Mouse (Mus musculus): ENCODE results near the gene Zc3h15. TPM values are rescaled to one million over a fixed set of nuclear protein-coding genes. Genes with fewer than 3 reads are reported as not detected.

Zc3h15 gene
- polyA plus RNA-seq, 1 experiment from 2014 or later: 84.2 TPM

GRCm38 (mm10) chr2:83683731-83684519 is 39.7 kb downstream of the Zc3h15 start:
- no peaks in the 10 kb centered on the region for H3K27me3 ChIP-seq (ENCODE audit: control insufficient read depth, insufficient read depth, low read length)
- no peak for ATAC-seq (ENCODE audit: insufficient number of reproducible peaks, insufficient read depth, low FRiP score, low read depth)
- no peak overlapping the region for H3K4me2 ChIP-seq (ENCODE audit: low read length)
- 75% methylated on average over 9 of the region's 9 CpGs for WGBS
- H3K27ac ChIP-seq (replicated peaks in 1 of 2; ENCODE audit: control insufficient read depth in 1 of 2, insufficient read depth in 1 of 2, low read depth in 2 of 2, low read length in 2 of 2): no peak overlapping the region
- H3K4me1 ChIP-seq (ENCODE audit: control insufficient read depth in 2 of 2, insufficient read depth in 2 of 2, low read length in 2 of 2): no peaks in the 10 kb centered on the region
- H3K9ac ChIP-seq (ENCODE audit: low read length): no peak overlapping the region
- H3K4me3 ChIP-seq (ENCODE audit: control insufficient read depth in 1 of 2, insufficient read depth in 1 of 2, low read depth in 1 of 2, low read length in 2 of 2): no peak overlapping the region
- 0 out of 2 replicates have a peak, but pooled peaks cover 6% of the 10 kb centered on the region for H3K9me3 ChIP-seq (ENCODE audit: control insufficient read depth, low read length)
- H3K36me3 ChIP-seq (ENCODE audit: control insufficient read depth, insufficient read depth, low read length): no peaks in the 10 kb centered on the region

DNA sequence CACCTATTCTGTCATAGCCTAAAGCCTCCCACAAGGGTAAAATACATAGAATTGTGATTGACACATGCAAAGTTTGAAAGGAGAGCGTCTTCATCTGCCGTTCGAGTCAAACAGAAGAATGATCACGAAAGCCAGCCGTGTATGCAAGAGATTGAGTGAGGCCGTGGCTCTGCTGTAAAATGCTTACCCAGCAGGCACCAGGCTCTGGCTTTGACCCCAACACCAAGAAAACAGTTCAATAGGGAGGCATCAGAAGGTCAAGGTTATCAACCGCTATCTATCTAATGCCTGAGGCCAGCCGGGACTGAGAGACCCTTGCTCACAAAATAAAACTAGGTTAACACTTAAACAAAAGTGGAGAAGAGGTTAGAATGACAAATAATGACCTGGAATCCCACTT is 40.5 kb downstream of the Zc3h15 start:
- no peaks in the 10 kb centered on the region for H3K36me3 ChIP-seq (ENCODE audit: control insufficient read depth, insufficient read depth, low read length)
- H3K4me3 ChIP-seq (ENCODE audit: control insufficient read depth in 1 of 2, insufficient read depth in 1 of 2, low read depth in 1 of 2, low read length in 2 of 2): no peak overlapping the region
- H3K9ac ChIP-seq (ENCODE audit: low read length): no peak overlapping the region
- no peaks in the 10 kb centered on the region for H3K27me3 ChIP-seq (ENCODE audit: control insufficient read depth, insufficient read depth, low read length)
- 0 out of 2 replicates have a peak, but pooled peaks cover 8% of the 10 kb centered on the region for H3K9me3 ChIP-seq (ENCODE audit: control insufficient read depth, low read length)
- H3K4me2 ChIP-seq (ENCODE audit: low read length): no peak overlapping the region
- 76% methylated on average over 8 of the region's 8 CpGs for WGBS
- no peaks in the 10 kb centered on the region for H3K4me1 ChIP-seq (ENCODE audit: control insufficient read depth in 2 of 2, insufficient read depth in 2 of 2, low read length in 2 of 2)
- ATAC-seq (ENCODE audit: insufficient number of reproducible peaks, insufficient read depth, low FRiP score, low read depth): no peak
- no peak overlapping the region for H3K27ac ChIP-seq (replicated peaks in 1 of 2; ENCODE audit: control insufficient read depth in 1 of 2, insufficient read depth in 1 of 2, low read depth in 2 of 2, low read length in 2 of 2)

DNA sequence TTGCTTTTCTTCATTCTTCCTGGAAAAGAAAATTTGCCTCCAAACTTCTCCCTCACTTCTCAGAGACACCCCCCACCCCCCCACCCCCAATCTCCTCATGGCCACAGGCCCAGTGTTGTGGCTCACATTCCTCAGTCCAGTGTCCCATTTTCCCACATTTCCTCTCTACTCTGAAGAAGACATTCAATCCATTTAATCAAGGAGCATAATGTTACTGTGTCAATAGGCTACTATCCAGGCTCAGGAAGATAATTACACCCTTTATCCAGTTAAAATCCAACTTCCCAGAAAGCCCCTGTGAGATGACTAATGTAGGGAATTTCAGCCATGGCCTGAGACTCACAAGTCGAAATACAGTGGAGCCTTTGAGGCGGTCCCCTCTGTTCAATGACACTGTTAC is 46.1 kb downstream of the Zc3h15 start:
- no peak overlapping the region for H3K9ac ChIP-seq (ENCODE audit: low read length)
- H3K36me3 ChIP-seq (ENCODE audit: control insufficient read depth, insufficient read depth, low read length): no peaks in the 10 kb centered on the region
- 55% methylated on average over 2 of the region's 2 CpGs for WGBS
- H3K4me3 ChIP-seq (ENCODE audit: control insufficient read depth in 1 of 2, insufficient read depth in 1 of 2, low read depth in 1 of 2, low read length in 2 of 2): no peak overlapping the region
- H3K27ac ChIP-seq (replicated peaks in 1 of 2; ENCODE audit: control insufficient read depth in 1 of 2, insufficient read depth in 1 of 2, low read depth in 2 of 2, low read length in 2 of 2): no peak overlapping the region
- no peak overlapping the region for H3K4me2 ChIP-seq (ENCODE audit: low read length)
- no peaks in the 10 kb centered on the region for H3K27me3 ChIP-seq (ENCODE audit: control insufficient read depth, insufficient read depth, low read length)
- no peak for ATAC-seq (ENCODE audit: insufficient number of reproducible peaks, insufficient read depth, low FRiP score, low read depth)
- 0 out of 2 replicates have a peak, but pooled peaks cover 8% of the 10 kb centered on the region for H3K9me3 ChIP-seq (ENCODE audit: control insufficient read depth, low read length)
- H3K4me1 ChIP-seq (ENCODE audit: control insufficient read depth in 2 of 2, insufficient read depth in 2 of 2, low read length in 2 of 2): 0 out of 4 replicates have a peak, but pooled peaks cover 0 to 2% of the 10 kb centered on the region in 2 experiments

DNA sequence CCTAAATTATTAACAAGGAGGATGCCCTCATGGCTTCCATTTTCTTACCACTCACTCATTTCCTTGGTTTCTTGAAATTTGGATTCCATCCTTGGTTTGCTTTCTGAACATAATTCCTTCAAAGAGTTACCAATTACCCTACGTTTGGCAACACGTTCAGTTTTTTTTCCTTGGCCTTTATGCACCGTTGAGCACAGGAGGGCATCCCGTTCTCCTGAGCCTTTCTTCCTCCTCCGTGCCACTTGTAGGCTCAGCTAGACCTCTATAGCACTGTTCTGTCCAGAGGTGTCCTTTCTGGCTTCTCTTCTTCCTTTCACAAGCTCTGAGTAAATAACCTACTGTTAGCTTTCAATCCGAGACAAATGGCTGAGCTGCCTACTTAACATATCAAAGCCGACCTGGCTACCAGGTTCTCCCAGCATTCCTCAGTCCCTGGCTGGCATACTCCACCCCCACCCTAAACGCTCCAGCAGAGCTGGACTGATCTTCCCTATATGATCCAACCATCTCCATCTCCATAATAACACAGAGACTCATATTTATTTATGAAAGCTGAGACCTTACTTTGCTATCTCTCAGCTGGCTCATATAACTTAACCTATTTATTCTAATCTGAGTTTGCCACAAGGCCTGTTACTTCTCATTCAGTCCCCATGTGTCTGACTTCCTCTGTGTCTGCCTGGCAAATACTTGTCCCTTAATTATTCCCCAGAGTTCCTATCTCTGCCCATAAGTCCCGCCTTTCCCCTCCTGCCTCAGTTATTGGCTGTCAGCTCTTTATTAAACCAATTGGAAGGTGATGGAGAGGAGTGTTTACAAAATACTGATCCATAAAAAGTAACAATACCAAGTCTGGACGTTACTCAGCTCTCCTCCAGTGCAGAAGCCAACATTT is 48.7 kb downstream of the Zc3h15 start:
- 43% methylated on average over 10 of the region's 10 CpGs for WGBS
- H3K4me3 ChIP-seq (ENCODE audit: control insufficient read depth in 1 of 2, insufficient read depth in 1 of 2, low read depth in 1 of 2, low read length in 2 of 2): no peak overlapping the region
- no peaks in the 10 kb centered on the region for H3K36me3 ChIP-seq (ENCODE audit: control insufficient read depth, insufficient read depth, low read length)
- no peak for ATAC-seq (ENCODE audit: insufficient number of reproducible peaks, insufficient read depth, low FRiP score, low read depth)
- H3K27me3 ChIP-seq (ENCODE audit: control insufficient read depth, insufficient read depth, low read length): no peaks in the 10 kb centered on the region
- H3K4me2 ChIP-seq (ENCODE audit: low read length): no peak overlapping the region
- H3K9ac ChIP-seq (ENCODE audit: low read length): no peak overlapping the region
- H3K9me3 ChIP-seq (ENCODE audit: control insufficient read depth, low read length): 0 out of 2 replicates have a peak, but pooled peaks cover 8% of the 10 kb centered on the region
- H3K27ac ChIP-seq (replicated peaks in 1 of 2; ENCODE audit: control insufficient read depth in 1 of 2, insufficient read depth in 1 of 2, low read depth in 2 of 2, low read length in 2 of 2): no peak overlapping the region
- peaks cover 3 to 4% of the 10 kb centered on the region in 2 experiments; a peak in 1 of 4 replicates for H3K4me1 ChIP-seq (ENCODE audit: control insufficient read depth in 2 of 2, insufficient read depth in 2 of 2, low read length in 2 of 2)

DNA sequence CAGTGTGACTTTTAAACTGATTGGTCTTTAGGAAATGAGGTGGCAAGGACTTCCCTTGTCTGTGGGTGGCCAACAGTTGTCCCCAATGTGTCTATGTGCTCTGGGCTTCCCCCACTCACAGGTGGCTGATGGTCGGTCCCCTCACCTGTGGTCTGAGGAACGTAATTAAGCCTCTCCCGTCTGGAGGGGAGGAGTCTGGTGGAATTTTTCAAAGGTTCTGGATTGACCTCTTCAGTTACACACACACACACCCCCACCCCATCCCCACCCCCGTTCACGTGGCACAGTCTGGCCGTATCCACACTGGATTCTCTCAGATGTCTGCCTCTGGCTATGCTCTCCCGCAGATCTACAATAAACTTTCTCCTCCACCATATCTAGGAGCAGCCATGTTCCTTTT is 49.8 kb downstream of the Zc3h15 start:
- WGBS: 83% methylated on average over 7 of the region's 7 CpGs
- H3K4me3 ChIP-seq (ENCODE audit: control insufficient read depth in 1 of 2, insufficient read depth in 1 of 2, low read depth in 1 of 2, low read length in 2 of 2): no peak overlapping the region
- no peak overlapping the region for H3K4me2 ChIP-seq (ENCODE audit: low read length)
- ATAC-seq (ENCODE audit: insufficient number of reproducible peaks, insufficient read depth, low FRiP score, low read depth): no peak
- peaks cover 3 to 4% of the 10 kb centered on the region in 2 experiments; a peak in 1 of 4 replicates for H3K4me1 ChIP-seq (ENCODE audit: control insufficient read depth in 2 of 2, insufficient read depth in 2 of 2, low read length in 2 of 2)
- H3K36me3 ChIP-seq (ENCODE audit: control insufficient read depth, insufficient read depth, low read length): no peaks in the 10 kb centered on the region
- no peaks in the 10 kb centered on the region for H3K27me3 ChIP-seq (ENCODE audit: control insufficient read depth, insufficient read depth, low read length)
- H3K9me3 ChIP-seq (ENCODE audit: control insufficient read depth, low read length): 0 out of 2 replicates have a peak, but pooled peaks cover under 1% of the 10 kb centered on the region
- H3K27ac ChIP-seq (replicated peaks in 1 of 2; ENCODE audit: control insufficient read depth in 1 of 2, insufficient read depth in 1 of 2, low read depth in 2 of 2, low read length in 2 of 2): no peak overlapping the region
- no peak overlapping the region for H3K9ac ChIP-seq (ENCODE audit: low read length)

- 55% methylated on average over 11 of the region's 11 CpGs for WGBS
These were observed 51.4 kb downstream of the Zc3h15 start for GRCm38 (mm10) chr2:83695345-83696247.

DNA sequence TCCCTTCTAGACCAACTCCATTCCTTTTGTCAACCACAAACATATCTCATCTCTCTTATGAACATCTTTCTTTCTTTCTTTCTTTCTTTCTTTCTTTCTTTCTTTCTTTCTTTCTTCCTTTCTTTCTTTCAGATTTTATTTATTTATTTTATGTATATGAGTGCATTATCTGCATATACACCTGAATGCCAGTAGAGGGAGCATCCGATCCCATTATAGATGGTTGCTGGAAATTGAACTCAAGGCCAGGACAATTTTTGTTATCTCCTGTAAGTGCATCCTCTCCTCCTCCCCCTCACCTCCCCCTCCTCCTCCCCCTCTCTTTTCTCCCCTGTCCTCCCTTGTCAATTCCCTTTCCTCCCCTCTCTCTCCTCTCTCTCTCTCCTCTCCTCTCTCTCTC is 54.2 kb downstream of the Zc3h15 start:
- peaks cover 3 to 4% of the 10 kb centered on the region in 2 experiments; a peak in 1 of 4 replicates for H3K4me1 ChIP-seq (ENCODE audit: control insufficient read depth in 2 of 2, insufficient read depth in 2 of 2, low read length in 2 of 2)
- H3K27me3 ChIP-seq (ENCODE audit: control insufficient read depth, insufficient read depth, low read length): no peaks in the 10 kb centered on the region
- H3K4me3 ChIP-seq (ENCODE audit: control insufficient read depth in 1 of 2, insufficient read depth in 1 of 2, low read depth in 1 of 2, low read length in 2 of 2): no peak overlapping the region
- no peak overlapping the region for H3K4me2 ChIP-seq (ENCODE audit: low read length)
- no peaks in the 10 kb centered on the region for H3K36me3 ChIP-seq (ENCODE audit: control insufficient read depth, insufficient read depth, low read length)
- H3K27ac ChIP-seq (replicated peaks in 1 of 2; ENCODE audit: control insufficient read depth in 1 of 2, insufficient read depth in 1 of 2, low read depth in 2 of 2, low read length in 2 of 2): no peak overlapping the region
- no peak overlapping the region for H3K9ac ChIP-seq (ENCODE audit: low read length)
- WGBS: 62% methylated on average over 1 of the region's 1 CpGs
- no peak for ATAC-seq (ENCODE audit: insufficient number of reproducible peaks, insufficient read depth, low FRiP score, low read depth)
- H3K9me3 ChIP-seq (ENCODE audit: control insufficient read depth, low read length): no peaks in the 10 kb centered on the region

More at GRCm38 (mm10) chr2:83695345-83696247, 51.4 kb downstream of the Zc3h15 start:
- Histone ChIP-seq H3K36me3 (ENCODE audit: control insufficient read depth, insufficient read depth, low read length) (no peaks in the 10 kb centered on the region), H3K27me3 (ENCODE audit: control insufficient read depth, insufficient read depth, low read length) (no peaks in the 10 kb centered on the region), H3K9me3 (ENCODE audit: control insufficient read depth, low read length) (no peaks in the 10 kb centered on the region), H3K4me1 (ENCODE audit: control insufficient read depth in 2 of 2, insufficient read depth in 2 of 2, low read length in 2 of 2) (peaks cover 3 to 4% of the 10 kb centered on the region in 2 experiments; a peak in 1 of 4 replicates), H3K4me3 (ENCODE audit: control insufficient read depth in 1 of 2, insufficient read depth in 1 of 2, low read depth in 1 of 2, low read length in 2 of 2) (no peak overlapping the region), H3K4me2 (ENCODE audit: low read length) (no peak overlapping the region), H3K27ac (replicated peaks in 1 of 2; ENCODE audit: control insufficient read depth in 1 of 2, insufficient read depth in 1 of 2, low read depth in 2 of 2, low read length in 2 of 2) (no peak overlapping the region), H3K9ac (ENCODE audit: low read length) (no peak overlapping the region)
- no peak for ATAC-seq (ENCODE audit: insufficient number of reproducible peaks, insufficient read depth, low FRiP score, low read depth)

All from heart, embryonic 14.5 days (tissue).